Mouse (Mus musculus): Measurements from ENCODE around the gene Reep1. TPM values are rescaled to one million over a fixed set of nuclear protein-coding genes. Genes with fewer than 3 reads are reported as not detected.

The Reep1 gene
- total RNA-seq (2022) = 1 to 10 TPM; 3.8 to 9.3 (median 5.3) TPM

- DNase-seq = peak; percentile 53
Measured at GRCm38 (mm10) chr6:71707511-71708501, at the start of gene Reep1. Reep1 (plus strand) TSS chr6:71707561.

GRCm38 (mm10) chr6:71658290-71658689 lies 49.1 kb upstream of the Reep1 start:
- DNase-seq = no peak

DNA sequence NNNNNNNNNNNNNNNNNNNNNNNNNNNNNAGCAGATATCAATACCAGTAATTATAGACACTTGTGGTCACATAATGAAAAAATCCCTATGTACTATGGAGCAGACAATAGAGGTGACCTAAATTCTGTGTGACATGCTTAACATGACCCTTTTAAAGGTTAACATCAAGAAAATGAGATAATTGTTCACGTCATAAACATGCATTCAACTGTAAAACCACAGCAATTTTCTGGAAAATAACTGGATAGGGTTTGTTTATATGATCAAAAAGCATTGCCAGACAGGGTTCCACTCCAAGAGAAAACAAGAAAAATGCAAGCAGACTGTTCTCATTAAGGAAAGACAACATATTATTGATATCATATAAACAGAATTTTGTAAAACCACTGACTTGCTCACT lies 42.9 kb upstream of the Reep1 start:
- no peak for DNase-seq

- DNase-seq = peak; percentile 3
Measured at GRCm38 (mm10) chr6:71673166-71673565, 34.2 kb upstream of the Reep1 start.

DNA sequence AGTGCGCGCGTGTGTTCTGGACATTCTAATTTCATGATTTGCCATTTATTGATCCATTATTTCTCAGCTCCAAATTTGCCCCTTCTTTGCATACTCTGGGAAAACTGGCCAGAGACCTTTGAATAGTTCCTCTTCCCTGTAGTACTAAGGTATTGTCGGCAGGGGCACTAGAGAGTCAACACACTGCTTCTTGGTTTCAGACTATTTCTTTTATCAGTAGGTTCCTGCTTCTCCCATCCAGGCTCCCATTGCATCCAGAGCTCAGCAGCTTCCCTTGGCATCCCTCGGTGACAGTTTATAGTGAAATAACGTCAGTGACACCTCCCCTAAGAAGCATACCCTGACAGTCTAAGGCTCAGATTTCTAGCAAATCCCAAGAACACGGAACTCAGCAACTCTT lies 28.5 kb upstream of the Reep1 start:
- no peak for DNase-seq

DNA sequence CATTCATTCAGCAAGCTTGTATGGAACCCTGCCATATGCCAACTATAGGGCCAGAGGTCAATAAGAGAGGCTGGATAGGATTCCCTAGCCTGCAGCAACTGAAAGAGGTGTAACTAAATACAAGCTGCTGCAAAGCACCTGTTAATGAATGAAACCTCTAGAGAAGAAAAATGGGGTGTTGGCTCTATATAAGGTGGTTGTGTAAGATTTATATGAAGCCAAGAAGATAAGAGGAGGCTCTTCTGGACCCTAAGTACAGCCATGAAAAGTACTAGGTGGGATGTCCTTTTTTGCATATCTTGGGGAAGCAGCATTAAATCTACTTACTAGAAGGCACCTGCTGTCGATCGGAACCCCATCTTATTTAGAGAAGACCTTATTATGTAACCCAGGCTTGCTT lies 12.2 kb upstream of the Reep1 start:
- DNase-seq = no peak

GRCm38 (mm10) chr6:71695599-71695998 lies 11.8 kb upstream of the Reep1 start:
- DNase-seq = no peak

DNA sequence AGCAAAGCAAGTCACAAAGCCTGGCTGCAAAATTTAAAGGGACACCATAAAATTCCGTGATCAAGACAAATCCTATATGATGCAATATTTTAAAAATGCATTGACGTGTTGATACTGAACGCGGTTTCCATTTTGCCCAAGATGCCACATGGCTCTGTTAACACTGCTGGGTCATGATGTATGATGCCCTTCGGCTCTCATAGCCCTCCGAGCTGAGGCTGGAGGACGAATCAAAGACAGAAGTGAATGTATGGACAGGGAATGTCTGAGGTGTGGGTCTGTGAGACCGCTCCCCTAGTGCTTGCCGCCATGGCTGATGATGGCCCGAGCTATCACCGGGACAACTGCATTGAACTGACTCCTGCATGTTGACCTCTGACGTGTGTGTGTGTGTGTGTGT lies 490 bp upstream of the Reep1 start:
- DNase-seq = no peak

- no peak for DNase-seq
Measured at GRCm38 (mm10) chr6:71708528-71708927, 1.2 kb downstream of the Reep1 start.

GRCm38 (mm10) chr6:71710323-71710722 lies 3.0 kb downstream of the Reep1 start:
- DNase-seq = no peak

- no peak for DNase-seq
Measured at GRCm38 (mm10) chr6:71711201-71711600, 3.8 kb downstream of the Reep1 start.

GRCm38 (mm10) chr6:71713532-71713931 lies 6.2 kb downstream of the Reep1 start:
- no peak for DNase-seq

DNA sequence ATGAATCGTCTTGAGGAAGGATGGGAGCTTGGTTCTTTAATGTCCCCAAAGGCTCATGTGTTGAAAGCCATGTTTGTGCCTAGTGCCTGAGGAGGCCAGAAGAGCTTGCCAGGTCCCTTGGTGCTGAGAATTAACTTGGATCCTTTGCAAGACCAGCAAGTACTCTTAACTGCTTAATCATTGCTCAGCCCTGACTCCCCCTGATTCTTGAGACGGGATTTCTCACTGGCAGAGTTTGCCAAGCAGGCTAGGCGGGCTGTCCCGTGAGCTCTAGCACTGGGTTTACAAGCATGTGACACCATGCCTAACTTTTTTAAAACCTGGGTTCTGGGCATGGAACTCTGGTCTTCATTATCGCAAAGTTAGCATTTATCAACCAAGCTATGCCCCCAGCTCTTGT lies 7.6 kb downstream of the Reep1 start:
- no peak for DNase-seq

- DNase-seq = no peak
Measured at GRCm38 (mm10) chr6:71716434-71716833, 9.1 kb downstream of the Reep1 start.

GRCm38 (mm10) chr6:71718322-71718721 lies 11.0 kb downstream of the Reep1 start:
- no peak for DNase-seq

DNA sequence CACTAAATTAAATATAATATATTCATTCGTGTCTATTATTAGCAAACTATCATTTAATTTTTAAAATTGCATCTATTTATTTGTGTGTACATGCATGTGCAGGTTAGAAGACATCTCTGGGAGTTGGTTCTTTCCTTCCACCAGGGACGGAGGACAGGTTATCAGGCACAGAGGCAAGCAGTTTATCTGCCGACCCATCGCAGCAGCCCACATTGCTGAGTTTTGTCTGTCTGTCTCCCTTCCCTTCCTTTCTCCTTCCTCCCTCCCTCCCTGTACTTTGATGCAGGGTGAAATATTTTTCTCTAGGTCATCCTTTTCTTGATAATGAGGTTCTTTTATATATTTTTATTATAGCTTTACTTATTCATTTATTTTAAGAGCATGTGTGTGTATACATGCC lies 11.9 kb downstream of the Reep1 start:
- no peak for DNase-seq

DNA sequence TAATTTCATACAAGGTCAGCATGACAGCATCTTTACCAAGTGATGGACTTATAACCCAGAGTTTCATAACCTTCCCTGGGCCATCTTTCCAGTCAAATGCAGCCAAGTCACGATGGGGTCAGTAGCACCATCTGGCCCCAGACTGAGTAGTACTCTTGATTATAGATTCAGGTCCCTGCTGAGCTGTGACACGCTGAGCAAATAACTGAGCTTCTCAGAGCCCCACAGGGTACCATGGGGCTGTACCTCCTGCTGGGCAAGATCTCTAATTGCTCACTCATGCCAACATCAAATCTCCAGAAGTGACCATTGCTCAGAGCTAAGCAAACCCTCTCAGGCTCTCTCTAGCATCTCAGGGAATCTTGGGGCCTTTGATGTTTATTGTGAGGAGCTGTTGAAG lies 15.6 kb downstream of the Reep1 start:
- DNase-seq = no peak

GRCm38 (mm10) chr6:71723555-71723954 lies 16.2 kb downstream of the Reep1 start:
- no peak for DNase-seq

DNA sequence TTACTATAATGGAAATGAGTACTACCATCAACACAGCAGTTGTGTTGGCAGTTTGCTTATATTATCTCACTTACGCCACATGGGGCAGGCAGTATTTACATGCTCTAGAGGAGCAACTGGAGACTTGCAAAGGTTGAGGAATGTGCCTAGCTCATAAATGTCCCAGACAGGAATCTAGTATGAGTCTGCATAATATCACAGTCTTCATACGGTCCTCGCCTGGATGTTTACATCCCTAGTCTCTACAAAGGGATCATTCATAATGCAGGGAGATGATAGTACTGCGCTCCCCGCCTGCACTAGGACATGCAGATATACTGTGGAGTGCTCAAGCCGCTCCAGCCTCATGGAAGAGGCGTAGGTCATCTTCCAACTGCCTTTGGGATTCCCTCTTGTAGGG lies 19.3 kb downstream of the Reep1 start:
- no peak for DNase-seq

DNA sequence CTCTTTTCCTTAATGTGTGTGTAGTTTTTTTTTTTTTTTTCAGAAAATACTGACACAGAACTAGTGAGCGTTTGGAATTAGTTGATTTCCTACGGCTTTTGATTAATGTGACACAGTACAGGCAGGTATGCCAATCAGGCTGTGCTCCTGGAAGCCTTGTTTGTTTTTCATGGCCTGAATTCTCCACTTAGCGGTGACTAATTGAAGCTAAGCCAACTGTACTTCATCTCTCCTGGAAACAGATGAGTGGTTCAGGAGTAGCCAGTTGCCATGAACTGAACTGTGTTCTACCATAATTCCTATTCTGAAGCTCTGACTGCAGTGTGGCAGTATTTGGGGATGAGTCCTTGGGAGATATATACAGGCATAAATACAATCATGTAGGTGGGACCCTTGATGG lies 20.9 kb downstream of the Reep1 start:
- no peak for DNase-seq

GRCm38 (mm10) chr6:71734910-71735599 lies 27.7 kb downstream of the Reep1 start:
- peak; percentile 12 for DNase-seq

DNA sequence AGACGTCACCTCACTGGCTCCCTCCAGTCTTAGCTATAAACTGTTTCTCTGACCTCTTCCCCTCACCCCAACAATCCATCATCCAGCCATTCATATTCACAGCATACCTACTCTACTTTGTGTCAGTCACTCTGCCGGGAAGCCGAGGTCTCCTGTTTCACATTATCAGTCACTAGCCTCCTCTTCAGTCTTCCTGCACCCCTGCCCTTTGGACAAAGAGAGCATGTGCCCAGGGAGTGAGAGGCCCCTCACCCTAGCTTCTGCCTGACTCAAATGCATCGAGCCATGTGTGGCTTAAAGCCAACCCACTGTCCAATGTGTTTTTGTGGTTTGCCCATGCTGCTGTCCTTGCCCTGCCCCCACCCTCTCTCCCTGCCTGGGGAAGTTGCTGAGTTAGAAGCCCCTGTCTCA lies 28.2 kb downstream of the Reep1 start:
- no peak for DNase-seq

GRCm38 (mm10) chr6:71736101-71736500 lies 28.7 kb downstream of the Reep1 start:
- DNase-seq = no peak

DNA sequence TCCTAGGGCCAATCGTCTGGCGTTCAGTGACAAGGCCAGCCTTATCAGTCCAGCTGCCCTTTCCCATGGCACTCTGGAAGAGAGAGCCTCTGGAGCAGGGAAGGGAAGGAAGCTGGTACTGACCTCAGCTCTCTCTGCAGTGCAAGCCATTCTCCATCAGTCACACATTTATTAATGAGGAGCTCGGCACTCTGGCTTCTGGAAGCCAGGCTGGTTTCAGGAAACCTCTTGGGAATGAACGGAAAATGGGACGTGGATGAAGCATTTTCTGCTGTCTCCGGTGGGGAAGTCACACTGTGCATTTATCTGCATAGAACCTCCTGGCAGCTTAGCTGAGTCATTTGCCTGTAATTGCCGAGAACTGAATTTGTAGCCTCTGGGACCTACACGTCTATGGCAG lies 29.8 kb downstream of the Reep1 start:
- peak; percentile 32 for DNase-seq

Measured in adrenal gland, adult 8-10 months (tissue).